Comparison of ENCODE assay signal across 17 mouse cellular contexts in genomic region chr10:118101056-118101455, GRCm38 (mm10).
"Had no signal": no experiment of that assay in that cellular context is flagged by ENCODE, and none has a peak within 500 bp of the region (broad histone marks: within the 10 kb centered on the region; RNA-seq: fewer than 3 reads in every experiment).

No protein-coding gene starts in this region.

- H3K4me3 ChIP-seq: megakaryocyte, embryonic 14.5 days; midbrain, embryonic 13.5 days; midbrain, embryonic 15.5 days; neural tube, embryonic 12.5 days; stomach, embryonic 15.5 days had no signal

- ATAC-seq: midbrain, embryonic 13.5 days; midbrain, embryonic 15.5 days had no signal

- H3K27me3 ChIP-seq: megakaryocyte, embryonic 14.5 days; midbrain, embryonic 13.5 days; midbrain, embryonic 15.5 days; neural tube, embryonic 12.5 days; stomach, embryonic 15.5 days had no signal

- H3K36me3 ChIP-seq: midbrain, embryonic 13.5 days; midbrain, embryonic 15.5 days; neural tube, embryonic 12.5 days; stomach, embryonic 15.5 days had no signal

- H3K4me2 ChIP-seq: lung, embryonic 14.5 days; midbrain, embryonic 11.5 days; midbrain, embryonic 13.5 days; midbrain, embryonic 15.5 days; neural tube, embryonic 12.5 days; stomach, embryonic 15.5 days had no signal

- H3K9ac ChIP-seq: liver, embryonic 14.5 days; lung, embryonic 14.5 days; midbrain, embryonic 13.5 days; midbrain, embryonic 15.5 days; neural tube, embryonic 12.5 days; stomach, embryonic 15.5 days had no signal

- H3K4me1 ChIP-seq: midbrain, embryonic 13.5 days had no signal

- H3K9me3 ChIP-seq: midbrain, embryonic 13.5 days; midbrain, embryonic 15.5 days; stomach, embryonic 15.5 days had no signal

- DNase-seq: lung, adult 18-20 months; lung, embryonic 14.5 days; lung, postnatal 10 days; lung, postnatal 4 days; right cerebral cortex, postnatal 25 days; right cerebral cortex, postnatal 4 days; spleen, adult 18-20 months; thymus, adult 2 months; thymus, postnatal 36 days had no signal

- H3K27ac ChIP-seq: liver, embryonic 14.5 days; midbrain, embryonic 13.5 days; midbrain, embryonic 15.5 days; neural tube, embryonic 12.5 days; stomach, embryonic 15.5 days; stomach, postnatal 0 days had no signal
